8 mouse cellular contexts compared by ENCODE assay signal in the genomic region with DNA sequence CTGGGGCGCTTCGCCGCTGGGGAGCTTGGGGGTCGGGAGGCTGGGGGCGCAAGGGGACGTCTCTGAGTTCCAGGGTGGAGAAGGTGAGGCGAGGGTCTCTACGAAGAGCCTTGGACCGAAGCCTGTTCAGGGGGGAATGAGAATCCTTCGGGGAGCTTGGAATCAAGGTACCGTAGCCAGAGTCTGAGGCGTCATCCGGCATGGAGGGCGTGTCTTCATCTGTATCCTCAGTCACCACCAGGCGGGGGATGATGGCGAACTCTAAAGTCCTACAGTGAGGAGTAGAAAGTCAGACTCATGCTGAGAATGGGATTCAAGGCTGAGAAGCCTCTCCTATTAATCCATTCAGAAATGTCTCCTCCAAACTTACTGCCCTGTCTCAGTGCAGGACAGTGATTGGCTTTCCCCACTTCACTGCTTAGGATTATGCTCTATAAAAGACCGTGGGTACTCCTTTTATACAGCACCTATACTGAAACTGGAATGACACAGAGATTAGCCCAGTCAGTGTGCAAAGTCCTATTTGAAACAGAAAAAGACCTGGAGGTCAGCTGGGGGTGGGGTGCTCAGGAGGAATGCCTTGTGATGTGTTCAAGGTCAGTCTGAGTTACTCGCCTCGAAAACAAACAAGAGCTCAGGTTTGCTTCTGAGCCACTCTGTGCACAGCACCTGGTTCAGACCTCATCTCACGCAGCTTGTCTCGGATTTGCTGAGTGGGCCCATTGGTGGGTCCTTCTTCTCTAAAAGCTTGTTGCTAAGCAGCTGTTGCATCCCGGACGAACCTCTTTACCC. TPM values are rescaled to one million over a fixed set of nuclear protein-coding genes. Genes with fewer than 3 reads are reported as not detected.
DNase-seq lines count a peak whose midpoint lies in the region; ATAC-seq and TF ChIP-seq lines count a peak whose summit lies in the region.

No protein-coding gene starts in this region.

- no peak for ATAC-seq in monocyte, adult 5-6 weeks (replicated peaks; ENCODE audit: insufficient number of reproducible peaks, low FRiP score, low TSS enrichment, poor library complexity, severe bottlenecking)

- no peaks in the 10 kb centered on the region for H3K79me2 ChIP-seq in liver, adult 2 months (ENCODE audit: control insufficient read depth, insufficient read depth, low read length)

- H3K4me1 ChIP-seq in liver, adult 2 months (ENCODE audit: control insufficient read depth, insufficient read depth, low read length): peaks cover 11% of the 10 kb centered on the region
- peaks cover 28% of the 10 kb centered on the region for H3K4me1 ChIP-seq in small intestine, adult 2 months (ENCODE audit: control insufficient read depth, insufficient read depth, insufficient read length, low read length)

- no peaks in the 10 kb centered on the region for H3K27me3 ChIP-seq in liver, adult 2 months (ENCODE audit: control insufficient read depth, insufficient read depth, low read length)
- no peaks in the 10 kb centered on the region for H3K27me3 ChIP-seq in small intestine, adult 2 months (ENCODE audit: control insufficient read depth, insufficient read depth, low read length)

- no peak for TF ChIP-seq POLR2A in liver, adult 2 months (IDR thresholded peaks at IDR 0.05; ENCODE audit: extremely low read depth, insufficient read depth, low read length)
- TF ChIP-seq POLR2A in small intestine, adult 2 months (IDR thresholded peaks at IDR 0.05; ENCODE audit: low read depth, low read length): no peak

- DNase-seq in liver, adult 2 months (ENCODE audit: extremely low read depth, low read depth, low spot score): peak; percentile 91
- no peak for DNase-seq in liver
- DNase-seq in heart, postnatal 4 days: peak; percentile 7
- DNase-seq in kidney, postnatal 36 days: peak; percentile 75 to 79
- no peak for DNase-seq in spleen, adult 18-20 months
- no peak for DNase-seq in layer of hippocampus, postnatal 10 days (ENCODE audit: low spot score in 2 of 2)

- 23% methylated on average over 23 of the region's 23 CpGs for WGBS in liver, adult 2 months
- 31% methylated on average over 23 of the region's 23 CpGs for WGBS in small intestine, adult 2 months

- H3K27ac ChIP-seq in liver, adult 2 months (replicated peaks; ENCODE audit: insufficient read depth, low read depth, low read length): peak overlapping the region; percentile 48
- H3K27ac ChIP-seq in small intestine, adult 2 months (ENCODE audit: insufficient read depth, low read depth, low read length): peak overlapping the region; percentile 64

- H3K4me3 ChIP-seq in liver, adult 2 months (ENCODE audit: insufficient read depth, low read depth, low read length): no peak overlapping the region
- H3K4me3 ChIP-seq in small intestine, adult 2 months (ENCODE audit: low read depth, low read length): no peak overlapping the region

- 0 out of 2 replicates have a peak, but pooled peaks have one; percentile 28 for TF ChIP-seq CTCF in liver, adult 2 months (IDR thresholded peaks at IDR 0.05; ENCODE audit: low read depth, low read length)
- TF ChIP-seq CTCF in small intestine, adult 2 months (IDR thresholded peaks at IDR 0.05; ENCODE audit: extremely low read depth, insufficient read length, insufficient replicate concordance, low read depth, low read length): no peak

- peaks cover 22% of the 10 kb centered on the region; the same call in 1 of the 2 replicates for H3K36me3 ChIP-seq in liver, adult 2 months (ENCODE audit: control insufficient read depth, insufficient read depth, low read length)
- H3K36me3 ChIP-seq in small intestine, adult 2 months (ENCODE audit: control insufficient read depth, insufficient read depth, low read length): peaks cover 52% of the 10 kb centered on the region

- no peak overlapping the region; the same call in 1 of the 2 replicates for H3K9ac ChIP-seq in liver, adult 2 months (ENCODE audit: low read depth, low read length)

RNA-seq across cellular contexts. Expression of gene Tnfrsf1a, which starts 14.5 kb away (rescaled TPM):
- 21.0 and 28.6 TPM in 2 replicates for total RNA-seq in liver, adult 2 months (2014; rRNA removed)
- polyA plus RNA-seq in liver, adult 2 months (2012; rRNA removed): 89.3 and 110 TPM in 2 replicates
- 10 to 100 TPM; 63.3 to 65.2 TPM for total RNA-seq in heart, postnatal 4 days (2021)
- polyA plus RNA-seq in small intestine, adult 2 months (2012; rRNA removed): 90.5 and 207 TPM in 2 replicates
- total RNA-seq in monocyte, adult 5-6 weeks (2017): 101 to 111 TPM (median 103 TPM) in 3 replicates
- total RNA-seq in layer of hippocampus, postnatal 10 days (2021): 10 to 100 TPM; 12.6 to 13.8 TPM

RNA-seq across cellular contexts. Expression of gene Plekhg6, which starts 16.9 kb away (rescaled TPM):
- total RNA-seq in liver, adult 2 months (2014; rRNA removed): 3.0 and 3.6 TPM in 2 replicates
- 5.0 and 5.9 TPM in 2 replicates for polyA plus RNA-seq in liver, adult 2 months (2012; rRNA removed)
- not detected for total RNA-seq in heart, postnatal 4 days (2021)
- polyA plus RNA-seq in small intestine, adult 2 months (2012; rRNA removed): 26.0 and 66.6 TPM in 2 replicates
- total RNA-seq in monocyte, adult 5-6 weeks (2017): not detected in 3 replicates
- total RNA-seq in layer of hippocampus, postnatal 10 days (2021): under 1 TPM in 1 of 2 experiments, not detected in 1; 0.14 TPM

RNA-seq across cellular contexts. Expression of gene Scnn1a, which starts 43.2 kb away (rescaled TPM):
- 3.0 and 6.7 TPM in 2 replicates for total RNA-seq in liver, adult 2 months (2014; rRNA removed)
- polyA plus RNA-seq in liver, adult 2 months (2012; rRNA removed): 16.5 and 24.8 TPM in 2 replicates
- total RNA-seq in heart, postnatal 4 days (2021): 1 to 10 TPM in 1 of 2 experiments, under 1 TPM in 1; 0.83 to 1.1 TPM
- 11.7 and 11.9 TPM in 2 replicates for polyA plus RNA-seq in small intestine, adult 2 months (2012; rRNA removed)
- total RNA-seq in monocyte, adult 5-6 weeks (2017): 3.1 to 6.4 TPM (median 5.9 TPM) in 3 replicates
- total RNA-seq in layer of hippocampus, postnatal 10 days (2021): 1 to 10 TPM; 2.5 to 3.5 TPM

RNA-seq across cellular contexts. Expression of gene Ltbr, which starts 50.0 kb away (rescaled TPM):
- 55.9 and 57.1 TPM in 2 replicates for total RNA-seq in liver, adult 2 months (2014; rRNA removed)
- 102 and 106 TPM in 2 replicates for polyA plus RNA-seq in liver, adult 2 months (2012; rRNA removed)
- total RNA-seq in heart, postnatal 4 days (2021): 10 to 100 TPM; 49.2 to 53.7 TPM
- 122 and 167 TPM in 2 replicates for polyA plus RNA-seq in small intestine, adult 2 months (2012; rRNA removed)
- 29.5 to 47.9 TPM (median 41.2 TPM) in 3 replicates for total RNA-seq in monocyte, adult 5-6 weeks (2017)
- 10 to 100 TPM; 11.1 to 13.0 TPM for total RNA-seq in layer of hippocampus, postnatal 10 days (2021)

Comparison
In these comparisons a context has a peak if more than half of its experiments do, and no peak if none do; other contexts are left out.
1. DNase-seq: peak in liver, adult 2 months (single experiment), heart, postnatal 4 days (single experiment) and kidney, postnatal 36 days (2 of 2); none in liver (single experiment), spleen, adult 18-20 months (0 of 2) and layer of hippocampus, postnatal 10 days (0 of 2).